Mouse (Mus musculus): ENCODE results near the gene Gm20696.

DNA sequence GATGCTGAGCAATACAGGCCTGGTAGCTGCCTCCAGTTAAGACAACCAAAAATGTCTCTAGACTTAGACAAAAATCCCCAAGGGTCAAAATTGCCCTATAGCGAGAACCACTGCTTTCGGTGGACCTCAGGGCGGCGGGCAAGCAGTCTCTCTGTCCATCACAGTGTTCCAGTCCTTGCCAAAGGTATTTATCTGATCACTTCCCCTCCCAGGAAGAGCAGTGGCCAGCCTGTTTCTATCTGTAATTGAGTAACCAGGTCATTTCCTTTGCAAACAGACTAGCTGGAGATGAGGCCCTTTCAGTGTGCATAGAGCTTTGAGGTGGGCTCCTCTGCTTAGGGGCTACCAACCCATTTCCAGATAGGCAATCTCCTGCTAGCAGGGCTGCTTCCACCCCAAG, 134.1 kb downstream of the Gm20696 start:
- TF ChIP-seq ZC3H11A (IDR thresholded peaks at IDR 0.05; ENCODE audit: borderline replicate concordance, low read depth, low read length) = no peak
- no peak for TF ChIP-seq CHD2 (IDR thresholded peaks at IDR 0.05; ENCODE audit: low read depth, low read length)
- no peak for TF ChIP-seq HCFC1 (IDR thresholded peaks at IDR 0.05; ENCODE audit: borderline replicate concordance, insufficient read depth, low read length)
- no peak for TF ChIP-seq ZNF384 (IDR thresholded peaks at IDR 0.05; ENCODE audit: low read depth, low read length)
- TF ChIP-seq MAFK (IDR thresholded peaks at IDR 0.05; ENCODE audit: insufficient read depth, low read depth, low read length) = no peak
